Mouse (Mus musculus) right cerebral cortex, postnatal 25 days (tissue): Measurements from ENCODE around the gene Inpp5a.

ENCODE experiments used
- DNase-seq: peaks from one replicate; pipeline ENCODE4 v3.0.0; 2022

Gene Inpp5a

GRCm38 (mm10) chr7:139489721-139490211 is 100.9 kb downstream of the Inpp5a start:
- DNase-seq: no peak

- no peak for DNase-seq
These were observed 103.4 kb downstream of the Inpp5a start for GRCm38 (mm10) chr7:139492351-139492750.

- DNase-seq: no peak
These were observed 104.0 kb downstream of the Inpp5a start for GRCm38 (mm10) chr7:139492946-139493345.

- no peak for DNase-seq
These were observed 106.9 kb downstream of the Inpp5a start for GRCm38 (mm10) chr7:139495791-139496190.

- DNase-seq: no peak
These were observed 109.2 kb downstream of the Inpp5a start for GRCm38 (mm10) chr7:139498038-139498625.

- DNase-seq: no peak
These were observed 115.2 kb downstream of the Inpp5a start for GRCm38 (mm10) chr7:139504064-139504463.

GRCm38 (mm10) chr7:139506677-139507412 is 117.9 kb downstream of the Inpp5a start:
- no peak for DNase-seq

- DNase-seq: no peak
These were observed 120.0 kb downstream of the Inpp5a start for GRCm38 (mm10) chr7:139508938-139509337.

- DNase-seq: no peak
These were observed 127.2 kb downstream of the Inpp5a start for GRCm38 (mm10) chr7:139515959-139516660.

- no peak for DNase-seq
These were observed 127.7 kb downstream of the Inpp5a start for GRCm38 (mm10) chr7:139516661-139517016.

GRCm38 (mm10) chr7:139518352-139518751 is 129.4 kb downstream of the Inpp5a start:
- no peak for DNase-seq

- DNase-seq: no peak
These were observed 139.6 kb downstream of the Inpp5a start for GRCm38 (mm10) chr7:139528309-139529076.

GRCm38 (mm10) chr7:139529208-139529607 is 140.3 kb downstream of the Inpp5a start:
- DNase-seq: no peak

GRCm38 (mm10) chr7:139530591-139531427 is 141.9 kb downstream of the Inpp5a start:
- DNase-seq: no peak

- DNase-seq: no peak
These were observed 142.5 kb downstream of the Inpp5a start for GRCm38 (mm10) chr7:139531428-139531801.

GRCm38 (mm10) chr7:139536331-139536730 is 147.4 kb downstream of the Inpp5a start:
- no peak for DNase-seq

- no peak for DNase-seq
These were observed 147.9 kb downstream of the Inpp5a start for GRCm38 (mm10) chr7:139536831-139537230.

GRCm38 (mm10) chr7:139537831-139538230 is 148.9 kb downstream of the Inpp5a start:
- DNase-seq: no peak

- no peak for DNase-seq
These were observed 149.6 kb downstream of the Inpp5a start for GRCm38 (mm10) chr7:139538541-139538940.

GRCm38 (mm10) chr7:139540601-139541000 is 151.7 kb downstream of the Inpp5a start:
- DNase-seq: no peak

- DNase-seq: no peak
These were observed 152.5 kb downstream of the Inpp5a start for GRCm38 (mm10) chr7:139541422-139541821.
